Mouse (Mus musculus): ENCODE results near the gene Nptx2. TPM values are rescaled to one million over a fixed set of nuclear protein-coding genes. Genes with fewer than 3 reads are reported as not detected.

Gene Nptx2
- total and polyA plus RNA-seq, 3 experiments, result not detected

DNA sequence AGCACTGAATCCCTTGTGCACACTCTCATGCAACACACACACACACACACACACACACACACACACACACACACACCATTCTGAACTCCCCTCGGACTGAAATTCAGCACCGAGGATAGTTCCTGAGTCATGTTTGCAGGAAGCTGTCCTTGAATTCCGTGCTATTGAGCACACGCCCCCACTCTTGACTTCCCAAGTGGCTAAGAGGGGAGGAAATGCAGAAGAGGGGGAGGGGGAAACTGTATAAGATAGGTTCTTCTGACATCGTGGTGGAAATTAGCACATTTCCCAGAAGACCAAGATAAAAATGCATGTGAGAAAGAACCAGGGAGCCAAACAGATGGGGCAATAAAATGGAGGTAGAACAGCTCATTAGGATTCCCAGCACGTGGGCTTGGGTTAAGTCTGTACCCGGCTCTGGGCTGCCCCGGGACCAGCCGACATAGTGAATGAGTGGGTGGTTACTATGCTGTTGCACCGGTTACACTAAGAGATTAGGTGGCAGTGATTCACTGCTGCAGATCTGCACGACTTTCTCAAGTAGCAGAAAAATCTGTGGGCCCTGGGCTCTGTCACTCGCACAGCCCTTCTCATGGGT, 2.9 kb upstream of the Nptx2 start:
- no peak for TF ChIP-seq RAD21 (IDR thresholded peaks at IDR 0.05; ENCODE audit: low read depth, low read length)
- TF ChIP-seq KAT2A (IDR thresholded peaks at IDR 0.05; ENCODE audit: insufficient replicate concordance, low read length), result no peak
- no peak for TF ChIP-seq SIN3A (IDR thresholded peaks at IDR 0.05; ENCODE audit: low read length)
- TF ChIP-seq JUN (IDR thresholded peaks at IDR 0.05; ENCODE audit: insufficient read depth, low read depth, low read length), result no peak
- TF ChIP-seq USF2 (conservative IDR thresholded peaks at IDR 0.05; ENCODE audit: low read depth, low read length), result no peak
- no peak for TF ChIP-seq ETS1 (conservative IDR thresholded peaks at IDR 0.05; ENCODE audit: low read depth, low read length)
- TF ChIP-seq POLR2AphosphoS2 (IDR thresholded peaks at IDR 0.05; ENCODE audit: low read depth, low read length), result no peak
- TF ChIP-seq CHD1 (IDR thresholded peaks at IDR 0.05; ENCODE audit: low read depth, low read length), result no peak
- TF ChIP-seq UBTF (IDR thresholded peaks at IDR 0.05; ENCODE audit: low read depth, low read length), result no peak
- no peak for TF ChIP-seq POLR2A (IDR thresholded peaks at IDR 0.05; ENCODE audit: low read depth, low read length)
- TF ChIP-seq USF1 (IDR thresholded peaks at IDR 0.05; ENCODE audit: low read depth, low read length), result no peak
- TF ChIP-seq TCF12 (IDR thresholded peaks at IDR 0.05; ENCODE audit: low read depth, low read length), result no peak
- no peak for TF ChIP-seq NELFE (IDR thresholded peaks at IDR 0.05; ENCODE audit: low read depth, low read length)
- TF ChIP-seq PAX5 (IDR thresholded peaks at IDR 0.05; ENCODE audit: low read length), result no peak
- Histone ChIP-seq H3K9me3 (replicated peaks; ENCODE audit: low read length) (peaks cover 14% of the 10 kb centered on the region), H3K27ac (ENCODE audit: insufficient read depth, low read depth) (no peak overlapping the region), H3K9ac (ENCODE audit: insufficient read depth, low read depth) (no peak overlapping the region), H3K4me2 (ENCODE audit: insufficient read depth, low read depth, poor library complexity, severe bottlenecking) (no peak overlapping the region), H3K79me2 (replicated peaks; ENCODE audit: control insufficient read depth, extremely low read depth, insufficient read depth, poor library complexity, severe bottlenecking) (no peaks in the 10 kb centered on the region), H3K4me3 (replicated peaks in 1 of 3; ENCODE audit: low read depth in 2 of 3, low read length in 2 of 3, poor library complexity in 1 of 3) (no peak overlapping the region), H3K4me1 (ENCODE audit: control insufficient read depth in 1 of 2, insufficient read depth in 2 of 2) (no peaks in the 10 kb centered on the region), H3K27me3 (replicated peaks) (peaks cover 11% of the 10 kb centered on the region), H3K36me3 (replicated peaks in 1 of 2; ENCODE audit: control insufficient read depth in 1 of 2, insufficient read depth in 1 of 2, low read length in 1 of 2) (no peaks in the 10 kb centered on the region)
- in situ Hi-C loops (cut with MboI; ENCODE audit: low pct_ligation_motif_present, low pct_unique_long_range_greater_than_20kb, low sequenced_read_pairs) (no loop called here), dilution Hi-C loops (cut with MboI; ENCODE audit: extremely low pct_ligation_motif_present, extremely low pct_unique_long_range_greater_than_20kb, low sequenced_read_pairs) (no loop called here)
- DNase-seq (ENCODE audit: extremely low read depth), result no peak

GRCm38 (mm10) chr5:144546423-144546995, 807 bp downstream of the Nptx2 start:
- Histone ChIP-seq H3K4me2 (ENCODE audit: insufficient read depth, low read depth, poor library complexity, severe bottlenecking) (no peak overlapping the region), H3K79me2 (replicated peaks; ENCODE audit: control insufficient read depth, extremely low read depth, insufficient read depth, poor library complexity, severe bottlenecking) (no peaks in the 10 kb centered on the region), H3K36me3 (replicated peaks in 1 of 2; ENCODE audit: control insufficient read depth in 1 of 2, insufficient read depth in 1 of 2, low read length in 1 of 2) (no peaks in the 10 kb centered on the region), H3K4me1 (ENCODE audit: control insufficient read depth in 1 of 2, insufficient read depth in 2 of 2) (no peaks in the 10 kb centered on the region), H3K4me3 (replicated peaks in 1 of 3; ENCODE audit: low read depth in 2 of 3, low read length in 2 of 3, poor library complexity in 1 of 3) (no peak overlapping the region), H3K9me3 (replicated peaks; ENCODE audit: low read length) (peaks cover 14% of the 10 kb centered on the region), H3K9ac (ENCODE audit: insufficient read depth, low read depth) (no peak overlapping the region), H3K27ac (ENCODE audit: insufficient read depth, low read depth) (no peak overlapping the region), H3K27me3 (replicated peaks) (peaks cover 29% of the 10 kb centered on the region)
- TF ChIP-seq TBP (conservative IDR thresholded peaks at IDR 0.05; ENCODE audit: low read depth, low read length), result no peak
- TF ChIP-seq USF2 (conservative IDR thresholded peaks at IDR 0.05; ENCODE audit: low read depth, low read length), result no peak
- no peak for TF ChIP-seq POLR2AphosphoS2 (IDR thresholded peaks at IDR 0.05; ENCODE audit: low read depth, low read length)
- TF ChIP-seq CHD1 (IDR thresholded peaks at IDR 0.05; ENCODE audit: low read depth, low read length), result no peak
- no peak for TF ChIP-seq ZKSCAN1 (IDR thresholded peaks at IDR 0.05; ENCODE audit: borderline replicate concordance, low read depth, low read length)
- TF ChIP-seq MAX (IDR thresholded peaks at IDR 0.05; ENCODE audit: low read length), result no peak
- no peak for TF ChIP-seq NELFE (IDR thresholded peaks at IDR 0.05; ENCODE audit: low read depth, low read length)
- no peak for TF ChIP-seq E2F4 (IDR thresholded peaks at IDR 0.05; ENCODE audit: insufficient replicate concordance, low read depth, low read length)
- TF ChIP-seq MAZ (IDR thresholded peaks at IDR 0.05; ENCODE audit: low read depth, low read length), result no peak
- no peak for TF ChIP-seq GABPA (IDR thresholded peaks at IDR 0.05; ENCODE audit: insufficient replicate concordance, low read depth, low read length)
- TF ChIP-seq SIN3A (IDR thresholded peaks at IDR 0.05; ENCODE audit: low read length), result no peak
- no peak for TF ChIP-seq ZC3H11A (IDR thresholded peaks at IDR 0.05; ENCODE audit: low read depth, low read length)
- TF ChIP-seq JUN (IDR thresholded peaks at IDR 0.05; ENCODE audit: insufficient read depth, low read depth, low read length), result no peak
- TF ChIP-seq USF1 (IDR thresholded peaks at IDR 0.05; ENCODE audit: low read depth, low read length), result no peak
- no peak for DNase-seq (ENCODE audit: extremely low read depth)
- in situ Hi-C loops (cut with MboI; ENCODE audit: low pct_ligation_motif_present, low pct_unique_long_range_greater_than_20kb, low sequenced_read_pairs) (no loop called here), dilution Hi-C loops (cut with MboI; ENCODE audit: extremely low pct_ligation_motif_present, extremely low pct_unique_long_range_greater_than_20kb, low sequenced_read_pairs) (no loop called here)

All from CH12.LX (cell line).